Mouse (Mus musculus) megakaryocyte progenitor cell, adult 5-6 weeks (primary cell): ENCODE measurements around the gene Gm20388. TPM values are rescaled to one million over a fixed set of nuclear protein-coding genes. Genes with fewer than 3 reads are reported as not detected.
A peak's percentile ranks its signal among the peaks of the same experiment; 100 is the strongest.

Experiments
- ATAC-seq: replicated peaks from 2 replicates; pipeline ENCODE4 v1.8.0; 2016; ENCODE audit warnings: mild to moderate bottlenecking, moderate TSS enrichment, inconsistent platforms; ENCODE audit not compliant: poor library complexity
- total RNA-seq, 2 experiments: library from RNA; stranded (forward) in 1 of 2; stranded (reverse) in 1 of 2; fragments of 157-497, 149-512 nt in 1 of 2; fragments of 200-1000 nt in 1 of 2; gene quantifications; 2 replicates each; pipeline versions ENCODE4 v1.2.3 to v1.2.4; 2015 to 2017

Gene Gm20388
- total RNA-seq, 2 experiments from 2014 or later, result 18.6 TPM; not detected in 1

- ATAC-seq, result no peak
Measured at GRCm38 (mm10) chr8:120298601-120299532, 388.2 kb downstream of the Gm20388 start.

GRCm38 (mm10) chr8:120300601-120301141 is 390.0 kb downstream of the Gm20388 start:
- peak; percentile 90 for ATAC-seq

GRCm38 (mm10) chr8:120302941-120303675 is 392.5 kb downstream of the Gm20388 start:
- ATAC-seq, result no peak

- ATAC-seq, result no peak
Measured at GRCm38 (mm10) chr8:120304097-120304496, 393.5 kb downstream of the Gm20388 start.

- ATAC-seq, result no peak
Measured at GRCm38 (mm10) chr8:120305800-120306385, 395.3 kb downstream of the Gm20388 start.

GRCm38 (mm10) chr8:120307103-120307502 is 396.5 kb downstream of the Gm20388 start:
- ATAC-seq, result peak; percentile 67

GRCm38 (mm10) chr8:120307528-120307927 is 396.9 kb downstream of the Gm20388 start:
- ATAC-seq, result no peak

GRCm38 (mm10) chr8:120308131-120308530 is 397.5 kb downstream of the Gm20388 start:
- no peak for ATAC-seq

- ATAC-seq, result no peak
Measured at GRCm38 (mm10) chr8:120308553-120308952, 397.9 kb downstream of the Gm20388 start.

- ATAC-seq, result peak; percentile 23
Measured at GRCm38 (mm10) chr8:120309326-120309725, 398.7 kb downstream of the Gm20388 start.

GRCm38 (mm10) chr8:120310063-120310462 is 399.4 kb downstream of the Gm20388 start:
- ATAC-seq, result no peak

- peak; percentile 39 for ATAC-seq
Measured at GRCm38 (mm10) chr8:120312452-120312851, 401.8 kb downstream of the Gm20388 start.

- no peak for ATAC-seq
Measured at GRCm38 (mm10) chr8:120313674-120314073, 403.0 kb downstream of the Gm20388 start.

GRCm38 (mm10) chr8:120314932-120315331 is 404.3 kb downstream of the Gm20388 start:
- no peak for ATAC-seq

- ATAC-seq, result no peak
Measured at GRCm38 (mm10) chr8:120315644-120316043, 405.0 kb downstream of the Gm20388 start.

GRCm38 (mm10) chr8:120316707-120317106 is 406.1 kb downstream of the Gm20388 start:
- no peak for ATAC-seq

GRCm38 (mm10) chr8:120317118-120317824 is 406.6 kb downstream of the Gm20388 start:
- no peak for ATAC-seq

- no peak for ATAC-seq
Measured at GRCm38 (mm10) chr8:120318476-120318991, 407.9 kb downstream of the Gm20388 start.

- peak; percentile 93 for ATAC-seq
Measured at GRCm38 (mm10) chr8:120319449-120319848, 408.8 kb downstream of the Gm20388 start.

- ATAC-seq, result no peak
Measured at GRCm38 (mm10) chr8:120320146-120320545, 409.5 kb downstream of the Gm20388 start.
